Mouse (Mus musculus) megakaryocyte, embryonic 14.5 days (primary cell): ENCODE results near the gene Gm21425. TPM values are rescaled to one million over a fixed set of nuclear protein-coding genes. Genes with fewer than 3 reads are reported as not detected.
"Not testable (repeated sequence)": the region's sequence is repeated elsewhere in the genome, so short reads cannot be mapped to it uniquely, and the experiment has no call there.

Experiments used
- H3K27me3 ChIP-seq: replicated peaks from 2 replicates; pipeline ENCODE3; 2012; ENCODE audit warnings: inconsistent platforms
- H3K36me3 ChIP-seq: replicated peaks from 2 replicates; pipeline ENCODE3; 2012; ENCODE audit warnings: low read length, inconsistent platforms, mixed read lengths
- H3K4me1 ChIP-seq: 2 replicates; pipeline ENCODE4 v1.6.1; 2012; ENCODE audit warnings: inconsistent platforms
- H3K4me3 ChIP-seq: replicated peaks from 2 replicates; pipeline ENCODE3; 2012; ENCODE audit warnings: moderate library complexity, mild to moderate bottlenecking, inconsistent platforms
- H3K9me3 ChIP-seq: 2 replicates; pipeline ENCODE4 v1.6.1; 2012; ENCODE audit warnings: inconsistent platforms
- polyA plus RNA-seq: library from polyadenylated mRNA; stranded (reverse); fragments of >175 nt; gene quantifications from 2 replicates; pipeline ENCODE4 v1.2.3, GENCODE M21; 2012; ENCODE audit warnings: low replicate concordance; ENCODE audit not compliant: insufficient read depth

Gene Gm21425
- not detected in 2 replicates for polyA plus RNA-seq

GRCm38 (mm10) chrY:13161668-13162067, at the start of gene Gm21425:
Gene Gm21425 (plus strand): TSS chrY:13161968.
- not testable (repeated sequence) for H3K4me1 ChIP-seq, H3K36me3 ChIP-seq, H3K27me3 ChIP-seq, H3K9me3 ChIP-seq, H3K4me3 ChIP-seq

- H3K27me3 ChIP-seq, H3K4me3 ChIP-seq, H3K4me1 ChIP-seq: not testable (repeated sequence)
Measured at GRCm38 (mm10) chrY:13133392-13133791, 28.4 kb upstream of the Gm21425 start, which contains the start of gene Gm21891. Gene Gm21891 (minus strand): TSS chrY:13133492.

More at GRCm38 (mm10) chrY:13133392-13133791, 28.4 kb upstream of the Gm21425 start, which contains the start of gene Gm21891:
- H3K9me3 ChIP-seq, H3K36me3 ChIP-seq: not testable (repeated sequence)

Other genes starting within 250 kb of the Gm21425 start
- gene Gm20807, start 119.1 kb upstream of the Gm21425 start, polyA plus RNA-seq, result not detected in 2 replicates
- gene Gm21891, start 28.5 kb upstream of the Gm21425 start, polyA plus RNA-seq, result not detected in 2 replicates
- not detected in 2 replicates for gene Gm21828, start 62.0 kb downstream of the Gm21425 start, polyA plus RNA-seq
- not detected in 2 replicates for gene Gm21440, start 90.4 kb downstream of the Gm21425 start, polyA plus RNA-seq
- gene Gm21454, start 90.5 kb downstream of the Gm21425 start, polyA plus RNA-seq, result not detected in 2 replicates
- not detected in 2 replicates for gene Gm21725, start 187.1 kb downstream of the Gm21425 start, polyA plus RNA-seq